Mouse (Mus musculus): ENCODE data around the gene Aox1.

The Aox1 gene

DNA sequence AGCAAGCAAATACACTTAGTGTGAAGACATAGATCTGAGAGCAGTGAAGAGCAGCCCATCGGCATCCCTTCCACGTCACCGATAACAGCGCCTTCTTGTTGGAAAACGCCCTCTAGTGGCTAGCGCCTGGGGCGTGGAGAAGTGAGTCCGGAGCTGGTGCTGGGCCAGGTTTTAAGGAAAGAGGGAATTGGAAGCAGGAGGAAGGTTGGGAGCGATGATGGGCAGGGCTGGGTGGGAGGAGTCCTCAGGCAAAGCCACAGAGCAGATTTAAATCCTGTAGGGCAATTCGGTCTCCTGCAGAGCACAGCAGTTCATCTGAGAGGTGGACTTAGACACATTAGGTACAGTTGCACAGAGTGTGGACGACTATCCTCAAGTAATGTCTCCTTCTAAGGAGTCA lies 83.1 kb downstream of the Aox1 start, which contains the start of gene Aox3:
Aox3 (plus strand) TSS at position 251 of the 400 bp plus-strand sequence.
- DNase-seq: peak; percentile 31

DNA sequence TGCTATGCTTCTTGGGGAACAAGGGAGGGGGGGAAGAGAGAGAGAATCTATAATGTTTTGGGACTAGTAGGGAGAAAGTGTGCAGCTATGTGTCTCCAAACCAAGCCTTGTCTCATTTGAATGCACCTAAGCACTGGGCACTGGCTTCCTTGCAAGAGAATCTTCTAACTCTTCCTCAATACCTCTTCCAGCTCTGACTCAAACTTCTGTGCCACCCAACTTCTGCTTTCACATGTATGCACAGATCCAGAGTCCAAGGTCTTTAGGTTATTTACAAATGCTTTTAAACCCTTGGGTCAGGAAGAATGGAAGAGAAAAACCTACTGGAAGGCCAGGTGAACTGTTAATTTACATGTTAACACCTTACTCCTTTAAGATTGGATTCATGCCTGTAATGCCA lies 83.7 kb downstream of the Aox1 start:
- no peak for DNase-seq

DNA sequence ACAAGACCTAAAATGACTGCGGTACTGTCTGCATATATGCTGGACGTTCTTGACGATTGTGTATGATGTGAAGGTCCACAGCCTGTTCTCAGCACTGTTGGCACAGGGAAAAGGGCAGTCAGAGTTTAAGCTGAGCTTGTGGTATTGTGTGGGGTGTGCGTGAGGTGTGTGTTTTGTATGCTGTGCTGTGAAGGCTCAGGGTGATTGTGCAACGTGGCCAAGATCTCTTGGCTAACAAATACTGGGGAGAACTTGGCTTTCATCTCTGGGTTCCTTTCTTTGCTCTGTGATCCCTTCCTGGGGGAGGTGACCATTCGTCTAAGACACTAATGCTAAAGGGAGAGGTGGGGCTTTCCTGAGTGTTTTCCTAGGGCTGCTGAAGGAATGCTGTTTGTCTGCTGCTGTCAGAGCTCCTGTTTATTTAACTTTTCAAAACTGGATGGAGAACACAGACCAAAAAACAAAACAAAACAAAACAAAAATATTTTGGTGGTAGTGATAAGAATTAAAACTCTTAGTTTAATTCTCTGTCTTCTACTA lies 84.4 kb downstream of the Aox1 start:
- no peak for DNase-seq

DNA sequence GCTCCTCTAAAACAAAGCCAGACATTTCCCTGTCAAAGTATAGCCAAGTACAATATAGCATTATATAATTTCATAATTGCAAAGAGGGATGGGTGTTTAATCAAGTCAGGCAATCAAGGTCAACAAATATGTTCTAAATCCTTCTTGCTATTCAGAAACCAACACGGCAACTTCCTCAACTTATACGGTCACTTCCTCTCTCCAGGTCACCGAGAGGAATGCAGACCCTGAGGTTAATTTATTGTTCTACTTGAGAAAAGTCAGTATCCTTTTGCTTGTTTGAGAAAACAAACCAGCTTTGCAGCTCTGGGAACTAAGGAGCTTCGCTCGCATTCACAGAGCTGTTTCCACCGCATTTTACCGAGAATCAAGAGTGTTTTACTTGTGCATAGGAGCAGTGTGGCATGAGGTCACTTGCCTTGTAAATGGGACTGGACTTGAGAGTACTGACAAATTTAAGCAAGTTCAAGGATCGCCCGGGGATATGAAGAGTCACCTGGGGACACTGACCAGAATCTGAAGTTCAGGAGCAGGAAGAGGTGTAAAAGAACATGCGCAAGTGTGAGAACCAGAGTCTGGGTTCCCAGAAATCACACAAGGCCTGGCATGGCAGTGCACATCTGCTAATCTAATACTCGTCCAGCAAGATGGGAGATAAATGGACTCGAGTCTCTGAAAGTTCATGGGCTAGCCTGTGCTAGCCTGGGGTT lies 85.1 kb downstream of the Aox1 start:
- no peak for DNase-seq

DNA sequence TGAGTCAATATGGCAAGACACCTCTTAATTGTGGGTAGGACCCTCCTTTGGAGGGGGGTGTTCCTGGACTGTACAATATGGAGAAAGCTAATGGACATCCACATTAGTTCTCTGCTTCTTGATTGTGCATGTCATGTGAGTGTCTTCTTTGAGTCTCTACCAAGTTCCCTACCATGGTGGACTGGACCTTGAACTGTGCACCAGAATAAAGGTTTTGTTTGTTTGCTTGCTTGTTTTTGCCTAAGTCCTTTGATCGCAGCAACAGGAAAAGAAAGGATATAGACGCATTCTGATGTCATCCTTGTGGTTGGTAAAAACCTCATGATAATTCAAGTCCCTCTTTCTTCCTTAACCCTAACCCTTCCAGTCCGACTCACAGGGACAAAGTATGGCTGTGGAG lies 88.5 kb downstream of the Aox1 start:
- no peak for DNase-seq

DNA sequence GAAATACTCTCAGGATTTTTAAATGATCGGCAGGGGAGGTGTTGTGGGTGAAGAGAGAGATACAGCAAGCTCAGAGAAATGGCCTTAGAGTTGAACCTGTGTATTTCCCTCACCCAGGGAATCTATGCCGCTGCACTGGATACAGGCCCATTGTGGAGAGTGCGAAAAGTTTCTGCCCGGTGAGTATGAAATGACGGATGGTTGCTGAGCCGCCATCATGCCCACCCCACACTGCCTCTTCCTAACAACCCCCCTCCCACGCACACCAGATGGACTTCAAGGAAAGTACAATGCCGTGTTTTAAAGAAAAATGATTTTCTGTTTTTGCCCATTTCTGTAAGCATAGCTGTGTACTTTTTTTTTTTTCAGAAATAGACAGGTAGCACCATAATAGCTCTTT lies 95.2 kb downstream of the Aox1 start:
- no peak for DNase-seq

DNA sequence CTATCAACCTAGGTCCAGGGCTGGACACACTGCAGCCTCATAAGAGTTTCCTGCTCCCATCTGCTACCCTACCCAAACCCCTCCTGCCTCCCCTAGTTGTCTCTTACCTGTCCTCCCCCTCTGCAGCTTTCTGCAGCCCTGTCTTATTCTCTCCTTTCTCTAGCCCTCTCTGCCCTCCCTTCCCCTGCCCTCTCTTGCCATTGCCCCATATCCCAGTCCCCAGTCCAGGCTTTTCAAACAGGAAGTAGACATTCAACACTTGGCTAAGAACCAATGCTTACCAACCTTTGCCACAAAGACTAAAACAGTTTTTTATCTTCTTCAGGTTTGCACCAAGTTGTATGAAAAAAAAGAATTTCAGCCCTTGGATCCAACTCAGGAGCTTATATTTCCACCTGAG lies 108.2 kb downstream of the Aox1 start:
- no peak for DNase-seq

DNA sequence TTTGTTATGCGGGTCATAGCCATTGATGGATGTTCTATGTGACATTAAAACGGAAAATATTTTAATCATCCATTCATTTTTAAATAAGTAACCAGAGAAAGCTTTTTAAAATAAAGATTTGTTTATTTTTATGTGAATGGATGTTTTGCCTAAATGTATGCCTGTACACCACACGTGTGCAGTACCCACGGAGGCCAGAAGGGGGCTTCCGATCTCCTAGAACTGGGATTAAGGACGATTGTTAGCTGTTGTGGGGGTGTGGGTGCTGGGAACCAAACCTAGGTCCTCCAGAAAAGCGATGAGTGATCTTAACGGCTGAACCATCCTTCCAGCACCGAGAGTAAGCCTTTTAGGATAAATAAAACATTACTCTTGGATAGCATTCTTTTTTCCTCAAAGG lies 109.3 kb downstream of the Aox1 start:
- DNase-seq: peak; percentile 5

DNA sequence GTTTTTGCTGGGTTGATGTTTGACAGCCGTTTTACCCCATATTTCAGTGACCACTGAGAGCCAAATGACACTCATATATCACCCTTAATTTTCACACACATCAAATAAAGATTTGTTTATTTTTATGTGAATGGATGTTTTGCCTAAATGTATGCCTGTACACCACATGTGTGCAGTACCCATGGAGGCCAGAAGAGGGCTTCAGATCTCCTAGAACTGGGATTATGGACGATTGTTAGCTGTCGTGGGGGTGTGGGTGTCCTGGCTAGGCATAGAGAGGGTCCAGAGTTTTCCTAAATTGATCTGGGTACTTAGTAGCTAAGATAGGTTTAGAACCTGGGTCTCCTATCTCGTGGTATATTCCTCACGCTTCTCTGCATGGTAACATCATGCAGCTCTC lies 110.9 kb downstream of the Aox1 start:
- no peak for DNase-seq

DNA sequence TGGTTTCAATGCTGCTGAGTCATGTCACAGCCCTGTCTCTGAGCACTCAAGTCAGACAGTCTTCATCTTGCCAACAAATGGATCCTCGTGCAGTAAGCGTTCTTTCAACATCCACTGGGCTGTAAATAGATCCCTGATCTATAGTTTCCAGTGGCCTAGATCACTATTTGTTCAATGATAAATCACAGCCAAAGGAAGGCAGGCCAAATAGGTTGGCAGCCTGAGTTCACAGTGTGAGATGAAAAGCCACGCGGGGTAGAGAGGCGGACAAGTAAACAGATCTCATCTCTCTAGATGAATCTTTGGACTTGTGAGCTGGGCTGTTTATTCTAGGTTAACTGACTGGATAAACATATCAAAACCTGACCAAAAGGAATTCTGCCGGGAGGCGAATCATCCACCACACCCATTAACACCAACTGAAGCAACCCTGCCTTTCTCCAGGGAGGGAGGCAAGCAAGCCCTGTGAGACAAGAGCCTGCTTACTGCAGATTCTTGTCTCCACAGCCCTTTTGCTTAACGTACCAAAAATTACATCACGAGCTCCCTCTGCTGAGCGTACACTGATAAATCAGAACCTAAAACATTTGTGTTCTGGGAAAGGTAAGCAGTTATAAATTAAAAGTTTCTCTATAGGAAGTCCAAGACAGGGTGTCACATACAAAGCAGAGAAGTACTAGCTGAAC lies 114.8 kb downstream of the Aox1 start:
- DNase-seq: no peak

DNA sequence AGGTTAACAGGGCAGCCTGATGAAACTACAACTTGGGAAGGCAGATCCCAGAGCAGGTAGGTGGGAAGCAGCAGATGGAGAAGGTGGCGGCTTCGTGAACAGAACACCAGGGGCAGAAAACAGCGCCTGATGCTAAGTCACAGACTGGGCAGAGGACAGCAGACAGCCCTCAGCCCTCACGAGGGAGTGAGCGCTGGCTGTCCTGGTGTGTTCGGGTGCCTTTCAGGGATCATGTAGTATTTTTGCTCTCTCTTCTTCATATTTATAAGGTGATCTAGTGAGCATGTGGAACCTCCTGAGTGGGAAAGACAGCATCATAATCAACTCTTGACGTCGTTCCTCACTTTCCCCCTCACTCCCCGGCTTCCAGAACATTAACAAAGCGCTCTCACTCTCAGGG lies 116.3 kb downstream of the Aox1 start:
- DNase-seq: no peak

DNA sequence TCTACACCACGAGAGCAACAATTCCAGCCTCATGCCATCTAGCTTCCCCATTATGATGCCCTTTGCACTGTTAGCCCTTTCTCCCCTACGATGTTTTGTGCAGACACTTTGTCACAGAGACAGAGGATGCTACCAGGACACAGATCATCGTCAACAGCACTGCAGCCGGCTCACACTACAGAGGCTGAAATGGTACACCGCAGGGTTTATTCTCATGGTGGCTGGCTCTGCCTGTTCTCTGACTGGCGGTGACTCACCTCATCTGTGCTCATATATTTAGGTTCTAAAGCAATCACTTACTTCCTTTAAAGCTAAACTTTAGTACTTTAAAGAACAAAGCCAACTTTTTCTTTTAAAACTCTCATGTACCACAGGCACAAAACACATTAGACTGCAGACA lies 118.0 kb downstream of the Aox1 start:
- no peak for DNase-seq

DNA sequence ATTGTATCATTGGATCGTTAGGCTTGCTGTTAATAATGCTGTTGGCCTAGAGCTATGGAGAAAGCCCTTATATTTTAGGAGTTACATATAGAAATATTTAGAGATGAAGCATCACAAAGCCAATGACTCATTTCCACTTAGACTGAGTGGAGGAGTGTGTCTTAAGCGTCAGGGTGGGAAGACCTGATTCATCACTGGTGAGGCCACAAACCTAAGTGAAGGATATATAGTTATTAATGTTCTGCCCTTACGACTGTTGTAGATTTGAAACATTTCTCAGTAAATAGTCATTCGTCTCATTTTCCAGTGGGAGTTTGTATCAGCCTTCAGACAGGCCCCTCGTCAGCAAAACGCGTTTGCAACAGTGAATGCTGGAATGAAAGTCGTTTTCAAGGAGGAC lies 122.5 kb downstream of the Aox1 start:
- DNase-seq: no peak
